Mouse (Mus musculus) liver, embryonic 12.5 days (tissue): Measurements from ENCODE around the gene Napb. TPM values are rescaled to one million over a fixed set of nuclear protein-coding genes. Genes with fewer than 3 reads are reported as not detected.

Experiments used
- ATAC-seq: fragments of 200-750 bp; cut with Nextera tagmentation; 2 replicates; pipeline ENCODE4 v1.8.0; 2017; ENCODE audit warnings: moderate number of reproducible peaks, mild to moderate bottlenecking, moderate library complexity
- H3K27ac ChIP-seq: fragments of 300-500 bp; sonication (generic); 2 replicates; pipeline ENCODE4 v1.5.1; 2016; ENCODE audit warnings: mild to moderate bottlenecking
- H3K27me3 ChIP-seq: fragments of 300-500 bp; sonication (generic); replicated peaks from 2 replicates; pipeline ENCODE4 v1.6.1; 2016; ENCODE audit warnings: mild to moderate bottlenecking, moderate library complexity
- H3K36me3 ChIP-seq: fragments of 300-500 bp; sonication (generic); 2 replicates; pipeline ENCODE4 v1.6.1; 2016; ENCODE audit warnings: mild to moderate bottlenecking, moderate library complexity
- H3K4me1 ChIP-seq: fragments of 300-500 bp; sonication (generic); 2 replicates; pipeline ENCODE4 v1.6.1; 2016
- H3K4me2 ChIP-seq: fragments of 300-500 bp; sonication (generic); 2 replicates; pipeline ENCODE4 v1.6.1; 2016; ENCODE audit warnings: mild to moderate bottlenecking, moderate library complexity
- H3K4me3 ChIP-seq: fragments of 300-500 bp; sonication (generic); 2 replicates; pipeline ENCODE4 v1.5.1; 2016; ENCODE audit warnings: mild to moderate bottlenecking, moderate library complexity
- H3K9ac ChIP-seq: fragments of 300-500 bp; sonication (generic); 2 replicates; pipeline ENCODE4 v1.6.1; 2016; ENCODE audit warnings: mild to moderate bottlenecking, moderate library complexity
- H3K9me3 ChIP-seq: fragments of 300-500 bp; sonication (generic); replicated peaks from 2 replicates; pipeline ENCODE4 v1.6.1; 2016; ENCODE audit warnings: mild to moderate bottlenecking, moderate library complexity
- whole genome bisulfite sequencing: fragments of 180-500 bp; shearing (Covaris S2); methylation state at CpG from one replicate; pipeline ENCODE4 v1.1.7; 2016; ENCODE audit not compliant: insufficient replicate concordance; 5-methylcytosine and 5-hydroxymethylcytosine counted together
- polyA plus RNA-seq: library from polyadenylated mRNA; unstranded; fragments of >200 nt; fragmentation: Nextera tagmentation; extraction: Ambion mirVana; gene quantifications from 2 replicates; pipeline ENCODE4 v1.2.1, GENCODE M21; 2016

The Napb gene
- polyA plus RNA-seq, 1 experiment from 2014 or later: 0.56 TPM

GRCm38 (mm10) chr2:148719271-148719995, 12.8 kb downstream of the Napb start:
- H3K9ac ChIP-seq: no peak overlapping the region
- H3K9me3 ChIP-seq: no peaks in the 10 kb centered on the region
- 0 out of 2 replicates have a peak, but pooled peaks cover 4% of the 10 kb centered on the region for H3K4me1 ChIP-seq
- WGBS: 42% methylated on average over 2 of the region's 2 CpGs
- H3K4me2 ChIP-seq: no peak overlapping the region
- H3K27me3 ChIP-seq: no peaks in the 10 kb centered on the region
- no peak overlapping the region for H3K27ac ChIP-seq
- no peak overlapping the region for H3K4me3 ChIP-seq
- ATAC-seq: no peak
- H3K36me3 ChIP-seq: no peaks in the 10 kb centered on the region

GRCm38 (mm10) chr2:148717072-148717471, 15.2 kb downstream of the Napb start:
- Histone ChIP-seq H3K4me3 (no peak overlapping the region), H3K9ac (no peak overlapping the region), H3K27ac (no peak overlapping the region), H3K4me2 (no peak overlapping the region), H3K36me3 (no peaks in the 10 kb centered on the region), H3K27me3 (no peaks in the 10 kb centered on the region), H3K4me1 (0 out of 2 replicates have a peak, but pooled peaks cover 4% of the 10 kb centered on the region), H3K9me3 (no peaks in the 10 kb centered on the region)
- WGBS: 55% methylated on average over 2 of the region's 2 CpGs
- no peak for ATAC-seq

- Histone ChIP-seq H3K36me3 (no peaks in the 10 kb centered on the region), H3K9me3 (no peaks in the 10 kb centered on the region), H3K4me1 (no peaks in the 10 kb centered on the region), H3K9ac (no peak overlapping the region), H3K27ac (no peak overlapping the region), H3K27me3 (no peaks in the 10 kb centered on the region), H3K4me2 (no peak overlapping the region), H3K4me3 (no peak overlapping the region)
- no peak for ATAC-seq
- 70% methylated on average over 3 of the region's 3 CpGs for WGBS
These were observed 19.9 kb downstream of the Napb start for GRCm38 (mm10) chr2:148712326-148712725.

GRCm38 (mm10) chr2:148707202-148707530, 25.1 kb downstream of the Napb start:
- no peak for ATAC-seq
- Histone ChIP-seq H3K27me3 (no peaks in the 10 kb centered on the region), H3K9me3 (no peaks in the 10 kb centered on the region), H3K4me1 (no peaks in the 10 kb centered on the region), H3K4me2 (no peak overlapping the region), H3K36me3 (no peaks in the 10 kb centered on the region), H3K27ac (no peak overlapping the region), H3K4me3 (no peak overlapping the region), H3K9ac (no peak overlapping the region)
- WGBS: 75% methylated on average over 6 of the region's 6 CpGs

- Histone ChIP-seq H3K4me1 (no peaks in the 10 kb centered on the region), H3K27me3 (no peaks in the 10 kb centered on the region), H3K36me3 (no peaks in the 10 kb centered on the region), H3K9me3 (no peaks in the 10 kb centered on the region), H3K4me2 (no peak overlapping the region), H3K9ac (no peak overlapping the region), H3K27ac (no peak overlapping the region), H3K4me3 (no peak overlapping the region)
- 72% methylated on average over 15 of the region's 15 CpGs for WGBS
- 0 out of 2 replicates have a peak, but pooled peaks have one; percentile 10 for ATAC-seq
These were observed 25.7 kb downstream of the Napb start for GRCm38 (mm10) chr2:148706409-148707201.

- no peak overlapping the region for H3K9ac ChIP-seq
- no peaks in the 10 kb centered on the region for H3K27me3 ChIP-seq
- no peaks in the 10 kb centered on the region for H3K4me1 ChIP-seq
- H3K9me3 ChIP-seq: no peaks in the 10 kb centered on the region
- H3K4me3 ChIP-seq: no peak overlapping the region
- WGBS: 51% methylated on average over 5 of the region's 5 CpGs
- no peak for ATAC-seq
- no peak overlapping the region for H3K27ac ChIP-seq
- H3K36me3 ChIP-seq: peaks cover 18% of the 10 kb centered on the region
- no peak overlapping the region for H3K4me2 ChIP-seq
These were observed 33.7 kb downstream of the Napb start for GRCm38 (mm10) chr2:148698571-148698970.

- peaks cover 84% of the 10 kb centered on the region for H3K36me3 ChIP-seq
- H3K27ac ChIP-seq: no peak overlapping the region
- H3K27me3 ChIP-seq: no peaks in the 10 kb centered on the region
- H3K4me3 ChIP-seq: no peak overlapping the region
- no peak for ATAC-seq
- 81% methylated on average over 5 of the region's 5 CpGs for WGBS
- H3K4me1 ChIP-seq: no peaks in the 10 kb centered on the region
- H3K9ac ChIP-seq: no peak overlapping the region
- no peaks in the 10 kb centered on the region for H3K9me3 ChIP-seq
- no peak overlapping the region for H3K4me2 ChIP-seq
These were observed 41.5 kb downstream of the Napb start for GRCm38 (mm10) chr2:148690781-148691180.

- 81% methylated on average over 3 of the region's 3 CpGs for WGBS
- H3K27ac ChIP-seq: no peak overlapping the region
- no peak overlapping the region for H3K9ac ChIP-seq
- no peaks in the 10 kb centered on the region for H3K4me1 ChIP-seq
- H3K9me3 ChIP-seq: no peaks in the 10 kb centered on the region
- no peaks in the 10 kb centered on the region for H3K27me3 ChIP-seq
- H3K36me3 ChIP-seq: peaks cover 86% of the 10 kb centered on the region
- ATAC-seq: no peak; the same call in 1 of the 2 replicates
- H3K4me2 ChIP-seq: no peak overlapping the region
- H3K4me3 ChIP-seq: no peak overlapping the region
These were observed 42.0 kb downstream of the Napb start for GRCm38 (mm10) chr2:148690291-148690690.

GRCm38 (mm10) chr2:148689444-148690140, 42.7 kb downstream of the Napb start:
- no peaks in the 10 kb centered on the region for H3K9me3 ChIP-seq
- no peak for ATAC-seq
- WGBS: 77% methylated on average over 6 of the region's 6 CpGs
- no peaks in the 10 kb centered on the region for H3K27me3 ChIP-seq
- peaks cover 6% of the 10 kb centered on the region; the same call in 1 of the 2 replicates for H3K4me1 ChIP-seq
- peaks cover 86% of the 10 kb centered on the region for H3K36me3 ChIP-seq
- H3K4me3 ChIP-seq: no peak overlapping the region
- no peak overlapping the region for H3K4me2 ChIP-seq
- H3K9ac ChIP-seq: no peak overlapping the region
- no peak overlapping the region for H3K27ac ChIP-seq

- Histone ChIP-seq H3K9me3 (no peaks in the 10 kb centered on the region), H3K27me3 (no peaks in the 10 kb centered on the region), H3K4me1 (peaks cover 10% of the 10 kb centered on the region; the same call in 1 of the 2 replicates), H3K27ac (no peak overlapping the region), H3K4me3 (no peak overlapping the region), H3K9ac (no peak overlapping the region), H3K4me2 (no peak overlapping the region), H3K36me3 (peaks cover 86% of the 10 kb centered on the region)
- 86% methylated on average over 5 of the region's 5 CpGs for WGBS
- no peak for ATAC-seq
These were observed 44.3 kb downstream of the Napb start for GRCm38 (mm10) chr2:148687971-148688370.

- Histone ChIP-seq H3K4me1 (peaks cover 20% of the 10 kb centered on the region), H3K27ac (no peak overlapping the region), H3K4me2 (no peak overlapping the region), H3K9me3 (no peaks in the 10 kb centered on the region), H3K9ac (no peak overlapping the region), H3K36me3 (peaks cover 78% of the 10 kb centered on the region), H3K4me3 (no peak overlapping the region), H3K27me3 (no peaks in the 10 kb centered on the region)
- no peak for ATAC-seq
- WGBS: 87% methylated on average over 1 of the region's 1 CpGs
These were observed 45.4 kb downstream of the Napb start for GRCm38 (mm10) chr2:148686862-148687261.

- H3K4me3 ChIP-seq: no peak overlapping the region
- H3K4me2 ChIP-seq: no peak overlapping the region
- no peaks in the 10 kb centered on the region for H3K9me3 ChIP-seq
- WGBS: 73% methylated on average over 3 of the region's 3 CpGs
- no peaks in the 10 kb centered on the region for H3K27me3 ChIP-seq
- ATAC-seq: no peak
- no peak overlapping the region for H3K9ac ChIP-seq
- H3K27ac ChIP-seq: 0 out of 2 replicates have a peak overlapping the region, but pooled peaks have one; percentile 12
- H3K4me1 ChIP-seq: peaks cover 26% of the 10 kb centered on the region
- H3K36me3 ChIP-seq: peaks cover 67% of the 10 kb centered on the region
These were observed 46.6 kb downstream of the Napb start for GRCm38 (mm10) chr2:148685709-148686108.
